Mouse (Mus musculus) testis, adult 2 months (tissue): ENCODE measurements around the gene Bnc2.

Source experiments
- CTCF ChIP-seq: fragments of 200-500 bp; IDR thresholded peaks from 2 replicates; pipeline ENCODE4 v1.5.1; 2012; ENCODE audit warnings: low read depth, mild to moderate bottlenecking, inconsistent platforms, low read length, moderate library complexity; ENCODE audit not compliant: control insufficient read depth, insufficient read depth, insufficient replicate concordance
- POLR2A ChIP-seq: fragments of 200-500 bp; IDR thresholded peaks from 2 replicates; pipeline ENCODE4 v1.6.1; 2012; ENCODE audit warnings: low read depth, mild to moderate bottlenecking, inconsistent platforms, low read length, moderate library complexity; ENCODE audit not compliant: control insufficient read depth

DNA sequence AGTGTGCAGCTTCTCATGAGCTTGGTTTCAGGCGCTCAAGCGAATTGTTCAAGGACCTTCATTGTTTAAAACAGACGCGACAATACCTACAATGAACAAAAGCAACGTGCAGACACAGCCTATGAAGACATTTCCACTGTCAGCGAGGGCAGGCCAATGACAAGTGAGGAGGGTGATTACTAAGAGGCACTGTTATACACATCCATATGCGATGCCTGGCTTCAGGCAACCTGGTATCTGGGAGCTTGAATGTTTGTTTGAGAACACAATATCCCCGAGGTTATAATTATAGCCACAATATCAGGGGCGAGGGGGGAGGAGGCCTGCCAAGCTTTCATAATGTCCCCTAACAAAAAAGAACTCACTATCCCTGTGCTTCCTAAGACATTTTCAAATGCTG lies 343.1 kb downstream of the Bnc2 start:
- TF ChIP-seq CTCF (no peak), POLR2A (no peak)
